Mouse (Mus musculus) stomach, embryonic 14.5 days (tissue): ENCODE results near the gene Gm42715. TPM values are rescaled to one million over a fixed set of nuclear protein-coding genes. Genes with fewer than 3 reads are reported as not detected.

Experiments
- ATAC-seq: fragments of 200-750 bp; cut with Nextera tagmentation; 2 replicates; pipeline ENCODE4 v1.8.0; 2017; ENCODE audit warnings: low read depth, moderate TSS enrichment; ENCODE audit not compliant: insufficient number of reproducible peaks, insufficient read depth, low FRiP score
- H3K27ac ChIP-seq: fragments of 300-500 bp; sonication (generic); 2 replicates; pipeline ENCODE4 v1.5.1; 2014; ENCODE audit warnings: mild to moderate bottlenecking, low read length, moderate library complexity, mixed read lengths
- H3K27me3 ChIP-seq: fragments of 300-500 bp; sonication (generic); 2 replicates; pipeline ENCODE4 v1.6.1; 2014; ENCODE audit warnings: low read length, control low read depth, mixed read lengths; ENCODE audit not compliant: control insufficient read depth, insufficient read depth
- H3K36me3 ChIP-seq: fragments of 300-500 bp; sonication (generic); 2 replicates; pipeline ENCODE4 v1.6.1; 2014; ENCODE audit warnings: mild to moderate bottlenecking, control low read depth, low read length, moderate library complexity, mixed read lengths; ENCODE audit not compliant: control insufficient read depth, insufficient read depth
- H3K4me1 ChIP-seq: fragments of 300-500 bp; sonication (generic); 2 replicates; pipeline ENCODE4 v1.6.1; 2014; ENCODE audit warnings: low read length, control low read depth, mixed read lengths; ENCODE audit not compliant: control insufficient read depth, insufficient read depth
- H3K4me2 ChIP-seq: fragments of 300-500 bp; sonication (generic); replicated peaks from 2 replicates; pipeline ENCODE4 v1.6.1; 2014; ENCODE audit warnings: low read depth, low read length, control low read depth
- H3K4me3 ChIP-seq: fragments of 300-500 bp; sonication (generic); 2 replicates; pipeline ENCODE4 v1.5.1; 2014; ENCODE audit warnings: low read depth, low read length, control low read depth
- H3K9ac ChIP-seq: fragments of 300-500 bp; sonication (generic); replicated peaks from 2 replicates; pipeline ENCODE4 v1.6.1; 2014; ENCODE audit warnings: low read depth, mild to moderate bottlenecking, control low read depth, low read length, moderate library complexity, mixed read lengths
- H3K9me3 ChIP-seq: fragments of 300-500 bp; sonication (generic); 2 replicates; pipeline ENCODE4 v1.6.1; 2016; ENCODE audit warnings: low read depth, low read length, control low read depth; ENCODE audit not compliant: control insufficient read depth
- WGBS: fragments of 180-500 bp; shearing (Covaris S2); extraction: QIAGEN DNeasy Blood & Tissue Kit; methylation state at CpG from one replicate; pipeline ENCODE4 v1.1.7; 2014; 5-methylcytosine and 5-hydroxymethylcytosine counted together
- polyA plus RNA-seq: library from polyadenylated mRNA; unstranded; fragments of >200 nt; fragmentation: Nextera tagmentation; extraction: Ambion mirVana; gene quantifications from 2 replicates; pipeline ENCODE4 v1.2.1, GENCODE M21; 2014

Gm42715 gene
- polyA plus RNA-seq, 1 experiment from 2014 or later, result 20.8 TPM

- peaks cover 94% of the 10 kb centered on the region for H3K36me3 ChIP-seq
- no peak overlapping the region for H3K4me3 ChIP-seq
- ATAC-seq, result no peak
- H3K9me3 ChIP-seq, result no peaks in the 10 kb centered on the region
- WGBS, result 96% methylated on average over 17 of the region's 17 CpGs
- H3K4me2 ChIP-seq, result no peak overlapping the region
- H3K9ac ChIP-seq, result no peak overlapping the region
- H3K27ac ChIP-seq, result no peak overlapping the region
- H3K4me1 ChIP-seq, result no peaks in the 10 kb centered on the region
- no peaks in the 10 kb centered on the region for H3K27me3 ChIP-seq
Observed at GRCm38 (mm10) chr7:127596747-127597146, 77.4 kb downstream of the Gm42715 start.

GRCm38 (mm10) chr7:127600612-127601011 is 81.2 kb downstream of the Gm42715 start:
- Histone ChIP-seq H3K4me3 (no peak overlapping the region), H3K4me2 (no peak overlapping the region), H3K9me3 (no peaks in the 10 kb centered on the region), H3K9ac (no peak overlapping the region), H3K27me3 (no peaks in the 10 kb centered on the region), H3K27ac (no peak overlapping the region), H3K36me3 (peaks cover 80% of the 10 kb centered on the region), H3K4me1 (no peaks in the 10 kb centered on the region)
- WGBS, result 97% methylated on average over 7 of the region's 7 CpGs
- ATAC-seq, result no peak

GRCm38 (mm10) chr7:127601735-127602134 is 82.4 kb downstream of the Gm42715 start:
- Histone ChIP-seq H3K4me2 (no peak overlapping the region), H3K27me3 (no peaks in the 10 kb centered on the region), H3K9me3 (no peaks in the 10 kb centered on the region), H3K4me3 (no peak overlapping the region), H3K36me3 (peaks cover 73% of the 10 kb centered on the region), H3K27ac (no peak overlapping the region), H3K9ac (no peak overlapping the region), H3K4me1 (no peaks in the 10 kb centered on the region)
- ATAC-seq, result no peak
- 79% methylated on average over 4 of the region's 4 CpGs for WGBS

GRCm38 (mm10) chr7:127602903-127603302 is 83.5 kb downstream of the Gm42715 start:
- Histone ChIP-seq H3K4me3 (no peak overlapping the region), H3K4me1 (no peaks in the 10 kb centered on the region), H3K9me3 (no peaks in the 10 kb centered on the region), H3K36me3 (peaks cover 72% of the 10 kb centered on the region), H3K9ac (no peak overlapping the region), H3K27me3 (no peaks in the 10 kb centered on the region), H3K4me2 (no peak overlapping the region), H3K27ac (no peak overlapping the region)
- no peak for ATAC-seq
- WGBS, result 94% methylated on average over 2 of the region's 2 CpGs

- Histone ChIP-seq H3K4me1 (no peaks in the 10 kb centered on the region), H3K27ac (no peak overlapping the region), H3K4me2 (no peak overlapping the region), H3K36me3 (peaks cover 73% of the 10 kb centered on the region), H3K27me3 (no peaks in the 10 kb centered on the region), H3K9ac (no peak overlapping the region), H3K4me3 (no peak overlapping the region), H3K9me3 (no peaks in the 10 kb centered on the region)
- no peak for ATAC-seq
- WGBS, result 88% methylated on average over 10 of the region's 10 CpGs
Observed at GRCm38 (mm10) chr7:127604256-127604655, 84.9 kb downstream of the Gm42715 start.

GRCm38 (mm10) chr7:127607150-127607549 is 87.8 kb downstream of the Gm42715 start:
- no peak for ATAC-seq
- no peak overlapping the region for H3K4me2 ChIP-seq
- no peaks in the 10 kb centered on the region for H3K9me3 ChIP-seq
- no peak overlapping the region for H3K4me3 ChIP-seq
- no peaks in the 10 kb centered on the region for H3K27me3 ChIP-seq
- peaks cover 78% of the 10 kb centered on the region for H3K36me3 ChIP-seq
- WGBS, result 81% methylated on average over 6 of the region's 6 CpGs
- H3K4me1 ChIP-seq, result no peaks in the 10 kb centered on the region
- H3K27ac ChIP-seq, result no peak overlapping the region
- H3K9ac ChIP-seq, result no peak overlapping the region

- WGBS, result 94% methylated on average over 29 of the region's 29 CpGs
- H3K27me3 ChIP-seq, result no peaks in the 10 kb centered on the region
- H3K36me3 ChIP-seq, result peaks cover 61% of the 10 kb centered on the region
Observed at GRCm38 (mm10) chr7:127611011-127611410, 91.6 kb downstream of the Gm42715 start.

GRCm38 (mm10) chr7:127611561-127611960 is 92.2 kb downstream of the Gm42715 start:
- Histone ChIP-seq H3K36me3 (peaks cover 58% of the 10 kb centered on the region), H3K27ac (no peak overlapping the region), H3K27me3 (no peaks in the 10 kb centered on the region), H3K4me1 (peaks cover 6% of the 10 kb centered on the region), H3K9ac (no peak overlapping the region), H3K4me3 (no peak overlapping the region), H3K9me3 (no peaks in the 10 kb centered on the region), H3K4me2 (no peak overlapping the region)
- ATAC-seq, result no peak
- WGBS, result 95% methylated on average over 26 of the region's 26 CpGs

More at GRCm38 (mm10) chr7:127611011-127611410, 91.6 kb downstream of the Gm42715 start:
- H3K4me2 ChIP-seq, result no peak overlapping the region
- H3K9ac ChIP-seq, result no peak overlapping the region
- no peak overlapping the region for H3K4me3 ChIP-seq
- peaks cover 6% of the 10 kb centered on the region for H3K4me1 ChIP-seq
- ATAC-seq, result no peak
- H3K27ac ChIP-seq, result no peak overlapping the region
- H3K9me3 ChIP-seq, result no peaks in the 10 kb centered on the region

- no peak for ATAC-seq
- Histone ChIP-seq H3K4me3 (0 out of 2 replicates have a peak overlapping the region, but pooled peaks have one; percentile 92), H3K27ac (no peak overlapping the region), H3K36me3 (peaks cover 40% of the 10 kb centered on the region), H3K27me3 (no peaks in the 10 kb centered on the region), H3K9me3 (no peaks in the 10 kb centered on the region), H3K4me1 (peaks cover 6% of the 10 kb centered on the region), H3K4me2 (no peak overlapping the region), H3K9ac (peak overlapping the region; percentile 92; the same call in 1 of the 2 replicates)
- 85% methylated on average over 8 of the region's 8 CpGs for WGBS
Observed at GRCm38 (mm10) chr7:127613501-127613900, 94.1 kb downstream of the Gm42715 start.
